Mouse (Mus musculus): ENCODE data around the gene Chmp2a. TPM values are rescaled to one million over a fixed set of nuclear protein-coding genes. Genes with fewer than 3 reads are reported as not detected.
"Not testable (repeated sequence)": the region's sequence is repeated elsewhere in the genome, so short reads cannot be mapped to it uniquely, and the experiment has no call there.

The Chmp2a gene
- 100 to 1,000 TPM; 129 to 130 TPM for total RNA-seq (2021)
- long read RNA-seq, experiment 1, transcript Chmp2a-203 (6 exons, 930 nt) = minor isoform, 10 of 151 reads
- long read RNA-seq, experiment 1, transcript Chmp2a-201 (6 exons, 949 nt) = major isoform, 99 of 151 reads
- long read RNA-seq, experiment 1, partial matches to known transcripts = 26 of 151 reads
- long read RNA-seq, experiment 1, other reads (novel, unspliced or antisense) = 11 of 151 reads
- long read RNA-seq, experiment 2, transcript Chmp2a-201 (6 exons, 949 nt) = major isoform, 89 of 130 reads
- long read RNA-seq, experiment 2, transcript Chmp2a-203 (6 exons, 930 nt) = minor isoform, 5 of 130 reads
- long read RNA-seq, experiment 2, partial matches to known transcripts = 20 of 130 reads
- long read RNA-seq, experiment 2, other reads (novel, unspliced or antisense) = 13 of 130 reads

GRCm38 (mm10) chr7:13034148-13034977, at the start of gene Chmp2a:
TSS of gene Chmp2a (minus strand) at chr7:13034807.
- intact Hi-C loops (cut with DNase I) = no loop called here
- DNase-seq = peak; percentile 96 to 97

- DNase-seq = no peak
- intact Hi-C loops (cut with DNase I) = no loop called here
Observed at GRCm38 (mm10) chr7:13072293-13072692, 37.7 kb upstream of the Chmp2a start.

- intact Hi-C loops (cut with DNase I) = loop anchor here (10.0 kb wide), 1 partner anchor 1251 kb away; no protein-coding TSS in a partner anchor
- DNase-seq = not testable (repeated sequence)
Observed at GRCm38 (mm10) chr7:13063399-13063798, 28.8 kb upstream of the Chmp2a start.

GRCm38 (mm10) chr7:13059536-13059935, 24.9 kb upstream of the Chmp2a start:
- DNase-seq = no peak
- intact Hi-C loops (cut with DNase I) = no loop called here

GRCm38 (mm10) chr7:13056913-13057700, 22.5 kb upstream of the Chmp2a start:
- no peak for DNase-seq
- intact Hi-C loops (cut with DNase I) = no loop called here

- DNase-seq = peak; percentile 87 to 90
- intact Hi-C loops (cut with DNase I) = loop anchor here (5.0 kb wide), 1 partner anchor 223 kb away; the partner anchor contains the start of genes Lig1 and Zswim9
Observed at GRCm38 (mm10) chr7:13054287-13055010, 19.8 kb upstream of the Chmp2a start, which contains the start of gene Mzf1. TSS of gene Mzf1 (minus strand) at chr7:13054764.

GRCm38 (mm10) chr7:13053961-13054286, 19.3 kb upstream of the Chmp2a start:
- intact Hi-C loops (cut with DNase I) = loop anchor here (5.0 kb wide), 1 partner anchor 223 kb away; the partner anchor contains the start of genes Lig1 and Zswim9
- no peak for DNase-seq

- DNase-seq = no peak
- intact Hi-C loops (cut with DNase I) = loop anchor here (5.0 kb wide), 1 partner anchor 224 kb away; the partner anchor contains the start of genes Lig1 and Zswim9
Observed at GRCm38 (mm10) chr7:13053501-13053900, 18.9 kb upstream of the Chmp2a start.

GRCm38 (mm10) chr7:13053001-13053400, 18.4 kb upstream of the Chmp2a start:
- intact Hi-C loops (cut with DNase I) = loop anchor here (5.0 kb wide), 1 partner anchor 224 kb away; the partner anchor contains the start of genes Lig1 and Zswim9
- no peak for DNase-seq

- intact Hi-C loops (cut with DNase I) = loop anchor here (1.0 kb wide), 1 partner anchor 37 kb away; no protein-coding TSS in a partner anchor
Observed at GRCm38 (mm10) chr7:13046084-13046483, 11.5 kb upstream of the Chmp2a start.

GRCm38 (mm10) chr7:13044254-13044625, 9.6 kb upstream of the Chmp2a start:
- no peak for DNase-seq
- intact Hi-C loops (cut with DNase I) = loop anchor here (2.0 kb wide), 1 partner anchor 133 kb away; no protein-coding TSS in a partner anchor

More at GRCm38 (mm10) chr7:13046084-13046483, 11.5 kb upstream of the Chmp2a start:
- DNase-seq = peak; percentile 63 to 76

GRCm38 (mm10) chr7:13043445-13044253, 9.0 kb upstream of the Chmp2a start:
- intact Hi-C loops (cut with DNase I) = loop anchor here (2.0 kb wide), 1 partner anchor 133 kb away; no protein-coding TSS in a partner anchor
- DNase-seq = peak; percentile 31 to 35

- intact Hi-C loops (cut with DNase I) = no loop called here
- no peak for DNase-seq
Observed at GRCm38 (mm10) chr7:13043120-13043444, 8.5 kb upstream of the Chmp2a start.

GRCm38 (mm10) chr7:13042511-13042910, 7.9 kb upstream of the Chmp2a start:
- no peak for DNase-seq
- intact Hi-C loops (cut with DNase I) = no loop called here

GRCm38 (mm10) chr7:13041256-13041655, 6.6 kb upstream of the Chmp2a start:
- intact Hi-C loops (cut with DNase I) = no loop called here
- no peak for DNase-seq

- intact Hi-C loops (cut with DNase I) = no loop called here
- DNase-seq = no peak
Observed at GRCm38 (mm10) chr7:13039181-13039580, 4.6 kb upstream of the Chmp2a start.

- intact Hi-C loops (cut with DNase I) = no loop called here
- DNase-seq = peak in 1 of 2 experiments; percentile 34
Observed at GRCm38 (mm10) chr7:13038621-13039169, 4.1 kb upstream of the Chmp2a start.

GRCm38 (mm10) chr7:13037901-13038555, 3.4 kb upstream of the Chmp2a start, which contains the start of gene Ube2m:
TSS of gene Ube2m (minus strand) at chr7:13038275.
- intact Hi-C loops (cut with DNase I) = no loop called here
- peak; percentile 99 for DNase-seq

Data from heart, postnatal 14 days (tissue).